Mouse (Mus musculus) ES-E14 (cell line): Measurements from ENCODE around the gene Dhrs7. TPM values are rescaled to one million over a fixed set of nuclear protein-coding genes. Genes with fewer than 3 reads are reported as not detected.

Experiments used
- DNase-seq: peaks from one replicate; pipeline ENCODE4 v3.0.0-alpha.2; 2013; ENCODE audit warnings: low read depth, low spot score
- H3K27ac ChIP-seq: 2 replicates; pipeline ENCODE4 v1.5.1; 2012; ENCODE audit warnings: low read depth, mild to moderate bottlenecking, low read length, moderate library complexity, mixed read lengths; ENCODE audit not compliant: poor library complexity, insufficient read depth, severe bottlenecking
- H3K36me3 ChIP-seq: 2 replicates; pipeline ENCODE4 v1.6.1; 2012; ENCODE audit warnings: mild to moderate bottlenecking, low read length, moderate library complexity, mixed read lengths; ENCODE audit not compliant: control insufficient read depth, poor library complexity, insufficient read depth, severe bottlenecking
- H3K4me1 ChIP-seq, 2 experiments: fragments of 150-350 bp in 1 of 2; sonication (generic) in 1 of 2; 2 replicates each; pipeline ENCODE4 v1.6.1; 2012; ENCODE audit warnings: low read length in 2 of 2, mild to moderate bottlenecking in 1 of 2, mixed read lengths in 1 of 2; ENCODE audit not compliant: control insufficient read depth in 2 of 2, insufficient read depth in 2 of 2, poor library complexity in 1 of 2
- H3K4me3 ChIP-seq, 2 experiments: fragments of 150-350 bp in 1 of 2; sonication (generic) in 1 of 2; 2 replicates each; pipeline ENCODE4 v1.5.1; 2012; ENCODE audit warnings: low read length in 2 of 2, low read depth in 1 of 2, mild to moderate bottlenecking in 1 of 2, mixed read lengths in 1 of 2; ENCODE audit not compliant: insufficient read depth in 1 of 2, poor library complexity in 1 of 2, severe bottlenecking in 1 of 2
- H3K9ac ChIP-seq: 2 replicates; pipeline ENCODE4 v1.6.1; 2012; ENCODE audit warnings: low read depth, mild to moderate bottlenecking, low read length, mixed read lengths; ENCODE audit not compliant: poor library complexity, insufficient read depth, severe bottlenecking
- H3K9me3 ChIP-seq: fragments of 150-350 bp; sonication (generic); 2 replicates; pipeline ENCODE4 v1.6.1; 2012; ENCODE audit warnings: low read depth, mild to moderate bottlenecking, low read length; ENCODE audit not compliant: control insufficient read depth, insufficient read depth
- CHD2 ChIP-seq: IDR thresholded peaks from 2 replicates; pipeline ENCODE4 v1.6.1; 2014; ENCODE audit warnings: mild to moderate bottlenecking, low read depth, low read length, inconsistent platforms
- HCFC1 ChIP-seq: IDR thresholded peaks from 2 replicates; pipeline ENCODE4 v1.6.1; 2012; ENCODE audit warnings: low read length, inconsistent platforms, borderline replicate concordance; ENCODE audit not compliant: insufficient read depth
- MAFK ChIP-seq: IDR thresholded peaks from 2 replicates; pipeline ENCODE4 v1.6.1; 2014; ENCODE audit warnings: mild to moderate bottlenecking, low read depth, low read length, inconsistent platforms; ENCODE audit not compliant: insufficient read depth
- ZC3H11A ChIP-seq: IDR thresholded peaks from 2 replicates; pipeline ENCODE4 v1.6.1; 2012; ENCODE audit warnings: low read depth, mild to moderate bottlenecking, inconsistent platforms, low read length, borderline replicate concordance
- ZNF384 ChIP-seq: IDR thresholded peaks from 2 replicates; pipeline ENCODE4 v1.6.1; 2012; ENCODE audit warnings: low read depth, low read length, inconsistent platforms
- in situ Hi-C, 2 experiments: fragments of 600-800 bp; cut with MboI; formaldehyde crosslinking; loops; one replicate each; pipeline ENCODE4 v1.15.1; 2025; ENCODE audit warnings: low sequenced_read_pairs in 2 of 2, inconsistent platforms in 1 of 2; ENCODE audit not compliant: unreplicated experiment in 2 of 2
- total RNA-seq: library from RNA; depleted of rRNA; stranded (reverse); fragments of 300-350 nt; gene quantifications from 2 replicates; pipeline ENCODE4 v1.2.3, GENCODE M21; 2012

Gene Dhrs7
- total RNA-seq, 1 experiment: 11.1 TPM

GRCm38 (mm10) chr12:72666015-72666414, 1.3 kb upstream of the Dhrs7 start:
- TF ChIP-seq ZC3H11A (no peak), ZNF384 (no peak), MAFK (no peak), CHD2 (no peak), HCFC1 (no peak)
- Histone ChIP-seq H3K4me1 (peaks cover 0 to 5% of the 10 kb centered on the region in 2 experiments; a peak in 1 of 4 replicates), H3K9me3 (no peaks in the 10 kb centered on the region; the same call in 1 of the 2 replicates), H3K36me3 (no peaks in the 10 kb centered on the region), H3K27ac (no peak overlapping the region), H3K4me3 (no peak overlapping the region), H3K9ac (no peak overlapping the region)
- in situ Hi-C loops: loop anchor here in 1 of 2 experiments (25.0 kb wide), 1 partner anchor 204 kb away; no protein-coding TSS in a partner anchor
- no peak for DNase-seq

GRCm38 (mm10) chr12:72664020-72664734, 532 bp downstream of the Dhrs7 start:
- in situ Hi-C loops: loop anchor here in 1 of 2 experiments (25.0 kb wide), 1 partner anchor 202 kb away; no protein-coding TSS in a partner anchor
- Histone ChIP-seq H3K9ac (peak overlapping the region; percentile 36), H3K36me3 (no peaks in the 10 kb centered on the region), H3K4me3 (peak overlapping the region; percentile 52 to 66), H3K9me3 (no peaks in the 10 kb centered on the region), H3K27ac (no peak overlapping the region), H3K4me1 (peaks cover 0 to 5% of the 10 kb centered on the region in 2 experiments; a peak in 1 of 4 replicates)
- DNase-seq: no peak
- no peak for TF ChIP-seq CHD2
- TF ChIP-seq MAFK: peak; percentile 57; the same call in 1 of the 2 replicates

- DNase-seq: no peak
- in situ Hi-C loops: loop anchor here in 1 of 2 experiments (25.0 kb wide), 1 partner anchor 193 kb away; no protein-coding TSS in a partner anchor
- H3K9ac ChIP-seq: no peak overlapping the region
- H3K4me3 ChIP-seq: no peak overlapping the region
- no peak overlapping the region for H3K27ac ChIP-seq
- H3K36me3 ChIP-seq: no peaks in the 10 kb centered on the region
- TF ChIP-seq ZC3H11A: no peak
- TF ChIP-seq CHD2: no peak
- TF ChIP-seq MAFK: no peak
- TF ChIP-seq HCFC1: no peak
- no peak for TF ChIP-seq ZNF384
- no peaks in the 10 kb centered on the region for H3K9me3 ChIP-seq
- peaks cover under 1 to 1% of the 10 kb centered on the region in 2 experiments for H3K4me1 ChIP-seq
Measured at GRCm38 (mm10) chr12:72655775-72656174, 8.9 kb downstream of the Dhrs7 start.

- no peaks in the 10 kb centered on the region for H3K36me3 ChIP-seq
- TF ChIP-seq HCFC1: no peak
- TF ChIP-seq ZNF384: no peak
- TF ChIP-seq CHD2: no peak
- TF ChIP-seq MAFK: no peak
- TF ChIP-seq ZC3H11A: peak; percentile 79
- peaks cover 2 to 7% of the 10 kb centered on the region in 2 experiments for H3K4me1 ChIP-seq
- H3K4me3 ChIP-seq: no peak overlapping the region
- no peaks in the 10 kb centered on the region for H3K9me3 ChIP-seq
- H3K9ac ChIP-seq: no peak overlapping the region
- peak; percentile 34 for DNase-seq
- H3K27ac ChIP-seq: no peak overlapping the region
- in situ Hi-C loops: loop anchor here in 1 of 2 experiments (25.0 kb wide), 1 partner anchor 192 kb away; no protein-coding TSS in a partner anchor
Measured at GRCm38 (mm10) chr12:72654698-72655097, 10.0 kb downstream of the Dhrs7 start.
